11 mouse cellular contexts compared by ENCODE assay signal in genomic region chr10:80170601-80171021, GRCm38 (mm10). TPM values are rescaled to one million over a fixed set of nuclear protein-coding genes. Genes with fewer than 3 reads are reported as not detected.
DNase-seq lines count a peak whose midpoint lies in the region; ATAC-seq lines count a peak whose summit lies in the region.
"Had no signal": no experiment of that assay in that cellular context is flagged by ENCODE, and none has a peak within 500 bp of the region (broad histone marks: within the 10 kb centered on the region; RNA-seq: fewer than 3 reads in every experiment).

No protein-coding gene starts in this region.

- ATAC-seq in hindbrain, embryonic 12.5 days (ENCODE audit: low FRiP score) = no peak
- no peak for ATAC-seq in hindbrain, embryonic 14.5 days (ENCODE audit: low FRiP score)
- ATAC-seq in neural tube, embryonic 12.5 days (ENCODE audit: low FRiP score, low read depth) = no peak
- ATAC-seq in limb, embryonic 13.5 days (ENCODE audit: low FRiP score, low read depth) = no peak

- peaks cover 32% of the 10 kb centered on the region for H3K36me3 ChIP-seq in hindbrain, embryonic 12.5 days
- peaks cover 30% of the 10 kb centered on the region for H3K36me3 ChIP-seq in hindbrain, embryonic 14.5 days (replicated peaks; ENCODE audit: control insufficient read depth, insufficient read depth)
- peaks cover 33% of the 10 kb centered on the region for H3K36me3 ChIP-seq in neural tube, embryonic 12.5 days
- H3K36me3 ChIP-seq in limb, embryonic 13.5 days = peaks cover 32% of the 10 kb centered on the region

- no peaks in the 10 kb centered on the region for H3K9me3 ChIP-seq in hindbrain, embryonic 12.5 days (replicated peaks)
- no peaks in the 10 kb centered on the region for H3K9me3 ChIP-seq in hindbrain, embryonic 14.5 days (ENCODE audit: control insufficient read depth, low read length)
- no peaks in the 10 kb centered on the region for H3K9me3 ChIP-seq in neural tube, embryonic 12.5 days
- H3K9me3 ChIP-seq in limb, embryonic 13.5 days = no peaks in the 10 kb centered on the region

- H3K4me1 ChIP-seq in hindbrain, embryonic 12.5 days = peaks cover 53% of the 10 kb centered on the region
- H3K4me1 ChIP-seq in hindbrain, embryonic 14.5 days (replicated peaks; ENCODE audit: control insufficient read depth, insufficient read depth, low read length) = peaks cover 35% of the 10 kb centered on the region
- H3K4me1 ChIP-seq in neural tube, embryonic 12.5 days = peaks cover 48% of the 10 kb centered on the region
- peaks cover 60% of the 10 kb centered on the region for H3K4me1 ChIP-seq in limb, embryonic 13.5 days

- H3K9ac ChIP-seq in hindbrain, embryonic 12.5 days = 0 out of 2 replicates have a peak overlapping the region, but pooled peaks have one; percentile 9
- H3K9ac ChIP-seq in hindbrain, embryonic 14.5 days = no peak overlapping the region
- no peak overlapping the region for H3K9ac ChIP-seq in neural tube, embryonic 12.5 days
- 0 out of 2 replicates have a peak overlapping the region, but pooled peaks have one; percentile 26 for H3K9ac ChIP-seq in limb, embryonic 13.5 days
- H3K9ac ChIP-seq: liver, embryonic 13.5 days had no signal

- H3K27ac ChIP-seq in hindbrain, embryonic 12.5 days = 0 out of 2 replicates have a peak overlapping the region, but pooled peaks have one; percentile 3
- H3K27ac ChIP-seq in hindbrain, embryonic 14.5 days = no peak overlapping the region
- no peak overlapping the region for H3K27ac ChIP-seq in neural tube, embryonic 12.5 days
- no peak overlapping the region for H3K27ac ChIP-seq in limb, embryonic 13.5 days
- H3K27ac ChIP-seq: liver, embryonic 13.5 days had no signal

- no peak overlapping the region for H3K4me2 ChIP-seq in hindbrain, embryonic 12.5 days (replicated peaks)
- H3K4me2 ChIP-seq in hindbrain, embryonic 14.5 days (replicated peaks) = no peak overlapping the region
- H3K4me2 ChIP-seq in neural tube, embryonic 12.5 days (replicated peaks) = peak overlapping the region; percentile 20
- H3K4me2 ChIP-seq in limb, embryonic 13.5 days (replicated peaks) = no peak overlapping the region
- H3K4me2 ChIP-seq: liver, embryonic 13.5 days had no signal

- H3K27me3 ChIP-seq in hindbrain, embryonic 12.5 days = no peaks in the 10 kb centered on the region
- H3K27me3 ChIP-seq in hindbrain, embryonic 14.5 days (ENCODE audit: control insufficient read depth, insufficient read depth, low read length) = no peaks in the 10 kb centered on the region
- no peaks in the 10 kb centered on the region for H3K27me3 ChIP-seq in neural tube, embryonic 12.5 days (replicated peaks)
- H3K27me3 ChIP-seq in limb, embryonic 13.5 days = no peaks in the 10 kb centered on the region
- H3K27me3 ChIP-seq: liver, embryonic 13.5 days had no signal

- 97% methylated on average over 19 of the region's 19 CpGs for WGBS in hindbrain, embryonic 12.5 days
- 96% methylated on average over 19 of the region's 19 CpGs for WGBS in hindbrain, embryonic 14.5 days
- WGBS in neural tube, embryonic 12.5 days = 97% methylated on average over 19 of the region's 19 CpGs
- 97% methylated on average over 19 of the region's 19 CpGs for WGBS in limb, embryonic 13.5 days

- DNase-seq in adrenal gland, adult 8-10 months = peak; percentile 31
- no peak for DNase-seq in adrenal gland, adult 2 months
- no peak for DNase-seq in hindbrain, embryonic 14.5 days (ENCODE audit: low spot score)
- DNase-seq in neural tube, embryonic 10.5 days (ENCODE audit: extremely low spot score, low spot score) = no peak
- DNase-seq in thymus, postnatal 25 days = no peak
- DNase-seq: gastrocnemius, postnatal 25 days; liver, embryonic 13.5 days had no signal

- H3K4me3 ChIP-seq in hindbrain, embryonic 12.5 days = no peak overlapping the region
- H3K4me3 ChIP-seq in hindbrain, embryonic 14.5 days (replicated peaks; ENCODE audit: low read length) = no peak overlapping the region
- no peak overlapping the region for H3K4me3 ChIP-seq in neural tube, embryonic 12.5 days
- H3K4me3 ChIP-seq in limb, embryonic 13.5 days = no peak overlapping the region
- H3K4me3 ChIP-seq: liver, embryonic 13.5 days had no signal

RNA-seq across cellular contexts. Expression of gene 1600002K03Rik, which starts 2.1 kb away (rescaled TPM):
- total RNA-seq in adrenal gland, adult 8-10 months (2022) = 10 to 100 TPM; 18.1 to 22.1 (median 21.7) TPM
- 10 to 100 TPM; 14.0 to 21.7 TPM for total RNA-seq in adrenal gland, adult 2 months (2021)
- 25.9 and 34.5 TPM in 2 replicates for polyA plus RNA-seq in adrenal gland, adult 2 months (2012; rRNA removed)
- polyA plus RNA-seq in hindbrain, embryonic 12.5 days (2016; fragmentation: Nextera tagmentation; extraction: Ambion mirVana) = 12.0 and 13.3 TPM in 2 replicates
- 7.0 and 7.7 TPM in 2 replicates for polyA plus RNA-seq in hindbrain, embryonic 14.5 days (2014; fragmentation: Nextera tagmentation; extraction: Ambion mirVana)
- 14.9 and 15.7 TPM in 2 replicates for polyA plus RNA-seq in neural tube, embryonic 12.5 days (2016; fragmentation: Nextera tagmentation; extraction: Ambion mirVana)
- polyA plus RNA-seq in limb, embryonic 13.5 days (2015; fragmentation: Nextera tagmentation; extraction: Ambion mirVana) = 9.7 and 11.0 TPM in 2 replicates

RNA-seq across cellular contexts. Expression of gene Cirbp, which starts 4.8 kb away (rescaled TPM):
- total RNA-seq in adrenal gland, adult 8-10 months (2022) = 100 to 1,000 TPM in 3 of 4 experiments, 10 to 100 TPM in 1; 44.2 to 234 (median 162) TPM
- total RNA-seq in adrenal gland, adult 2 months (2021) = 10 to 100 TPM; 30.6 to 77.0 TPM
- 108 and 152 TPM in 2 replicates for polyA plus RNA-seq in adrenal gland, adult 2 months (2012; rRNA removed)
- polyA plus RNA-seq in hindbrain, embryonic 12.5 days (2016; fragmentation: Nextera tagmentation; extraction: Ambion mirVana) = 235 and 271 TPM in 2 replicates
- 203 and 252 TPM in 2 replicates for polyA plus RNA-seq in hindbrain, embryonic 14.5 days (2014; fragmentation: Nextera tagmentation; extraction: Ambion mirVana)
- polyA plus RNA-seq in neural tube, embryonic 12.5 days (2016; fragmentation: Nextera tagmentation; extraction: Ambion mirVana) = 262 and 273 TPM in 2 replicates
- polyA plus RNA-seq in limb, embryonic 13.5 days (2015; fragmentation: Nextera tagmentation; extraction: Ambion mirVana) = 149 and 194 TPM in 2 replicates

RNA-seq across cellular contexts. Expression of gene Efna2, which starts 8.7 kb away (rescaled TPM):
- 1 to 10 TPM; 2.4 to 5.2 (median 3.3) TPM for total RNA-seq in adrenal gland, adult 8-10 months (2022)
- total RNA-seq in adrenal gland, adult 2 months (2021) = 1 to 10 TPM; 1.8 to 5.2 TPM
- polyA plus RNA-seq in adrenal gland, adult 2 months (2012; rRNA removed) = 10.2 and 15.6 TPM in 2 replicates
- polyA plus RNA-seq in hindbrain, embryonic 12.5 days (2016; fragmentation: Nextera tagmentation; extraction: Ambion mirVana) = 49.3 and 50.5 TPM in 2 replicates
- polyA plus RNA-seq in hindbrain, embryonic 14.5 days (2014; fragmentation: Nextera tagmentation; extraction: Ambion mirVana) = 25.9 and 26.2 TPM in 2 replicates
- polyA plus RNA-seq in neural tube, embryonic 12.5 days (2016; fragmentation: Nextera tagmentation; extraction: Ambion mirVana) = 47.9 and 48.0 TPM in 2 replicates
- polyA plus RNA-seq in limb, embryonic 13.5 days (2015; fragmentation: Nextera tagmentation; extraction: Ambion mirVana) = 39.5 and 40.4 TPM in 2 replicates
- total RNA-seq: hematopoietic stem cell, adult 5-6 weeks had no signal

RNA-seq across cellular contexts. Expression of gene Midn, which starts 22.5 kb away (rescaled TPM):
- total RNA-seq in adrenal gland, adult 8-10 months (2022) = 100 to 1,000 TPM in 1 of 4 experiments, 10 to 100 TPM in 3; 56.4 to 145 (median 90.1) TPM
- 100 to 1,000 TPM in 1 of 2 experiments, 10 to 100 TPM in 1; 75.8 to 115 TPM for total RNA-seq in adrenal gland, adult 2 months (2021)
- 233 and 269 TPM in 2 replicates for polyA plus RNA-seq in adrenal gland, adult 2 months (2012; rRNA removed)
- polyA plus RNA-seq in hindbrain, embryonic 12.5 days (2016; fragmentation: Nextera tagmentation; extraction: Ambion mirVana) = 42.1 and 54.5 TPM in 2 replicates
- polyA plus RNA-seq in hindbrain, embryonic 14.5 days (2014; fragmentation: Nextera tagmentation; extraction: Ambion mirVana) = 44.1 and 54.4 TPM in 2 replicates
- 40.8 and 45.1 TPM in 2 replicates for polyA plus RNA-seq in neural tube, embryonic 12.5 days (2016; fragmentation: Nextera tagmentation; extraction: Ambion mirVana)
- polyA plus RNA-seq in limb, embryonic 13.5 days (2015; fragmentation: Nextera tagmentation; extraction: Ambion mirVana) = 22.9 and 23.2 TPM in 2 replicates

RNA-seq across cellular contexts. Expression of gene Cbarp, which starts 30.0 kb away (rescaled TPM):
- 10 to 100 TPM; 58.4 to 92.4 (median 81.9) TPM for total RNA-seq in adrenal gland, adult 8-10 months (2022)
- total RNA-seq in adrenal gland, adult 2 months (2021) = 100 to 1,000 TPM in 1 of 2 experiments, 10 to 100 TPM in 1; 74.5 to 118 TPM
- 84.3 and 84.6 TPM in 2 replicates for polyA plus RNA-seq in adrenal gland, adult 2 months (2012; rRNA removed)
- 18.4 and 22.3 TPM in 2 replicates for polyA plus RNA-seq in hindbrain, embryonic 12.5 days (2016; fragmentation: Nextera tagmentation; extraction: Ambion mirVana)
- 93.4 and 96.4 TPM in 2 replicates for polyA plus RNA-seq in hindbrain, embryonic 14.5 days (2014; fragmentation: Nextera tagmentation; extraction: Ambion mirVana)
- 26.5 and 27.3 TPM in 2 replicates for polyA plus RNA-seq in neural tube, embryonic 12.5 days (2016; fragmentation: Nextera tagmentation; extraction: Ambion mirVana)
- polyA plus RNA-seq in limb, embryonic 13.5 days (2015; fragmentation: Nextera tagmentation; extraction: Ambion mirVana) = 7.4 and 8.1 TPM in 2 replicates

Comparison
In these comparisons a context has a peak if more than half of its experiments do, and no peak if none do; other contexts are left out.
1. H3K9ac ChIP-seq: peak in hindbrain, embryonic 12.5 days (single experiment) and limb, embryonic 13.5 days (single experiment); none in hindbrain, embryonic 14.5 days (single experiment) and neural tube, embryonic 12.5 days (single experiment).